Mouse (Mus musculus): ENCODE measurements around the gene Arrdc1. TPM values are rescaled to one million over a fixed set of nuclear protein-coding genes. Genes with fewer than 3 reads are reported as not detected.

Gene Arrdc1
- total RNA-seq, 1 experiment from 2014 or later, result 101 TPM

- ATAC-seq (replicated peaks; ENCODE audit: insufficient number of reproducible peaks, low FRiP score, low TSS enrichment, poor library complexity, severe bottlenecking), result no peak
These were observed 44.3 kb downstream of the Arrdc1 start for GRCm38 (mm10) chr2:24890541-24891447.

- no peak for ATAC-seq (replicated peaks; ENCODE audit: insufficient number of reproducible peaks, low FRiP score, low TSS enrichment, poor library complexity, severe bottlenecking)
These were observed 46.2 kb downstream of the Arrdc1 start for GRCm38 (mm10) chr2:24888895-24889294.

GRCm38 (mm10) chr2:24880686-24881085, 54.4 kb downstream of the Arrdc1 start:
- no peak for ATAC-seq (replicated peaks; ENCODE audit: insufficient number of reproducible peaks, low FRiP score, low TSS enrichment, poor library complexity, severe bottlenecking)

Other genes with a start within 250 kb of the Arrdc1 start
- gene Cacna1b, start 172.1 kb downstream of the Arrdc1 start, total RNA-seq (2017), result not detected in 3 replicates
- 41.3 to 96.6 TPM (median 44.9 TPM) in 3 replicates for gene Ehmt1, start 15.6 kb downstream of the Arrdc1 start, total RNA-seq (2017)
- gene Zmynd19, start 14.5 kb upstream of the Arrdc1 start, total RNA-seq (2017), result 3.3 to 10.5 TPM (median 7.3 TPM) in 3 replicates
- gene Dph7, start 27.1 kb upstream of the Arrdc1 start, total RNA-seq (2017), result 8.6 to 12.9 TPM (median 12.2 TPM) in 3 replicates
- 22.5 to 54.3 TPM (median 43.5 TPM) in 3 replicates for gene Mrpl41, start 39.8 kb upstream of the Arrdc1 start, total RNA-seq (2017)
- 52.7 to 87.6 TPM (median 69.0 TPM) in 3 replicates for gene Pnpla7, start 40.8 kb upstream of the Arrdc1 start, total RNA-seq (2017)
- 7.6 to 28.3 TPM (median 20.0 TPM) in 3 replicates for gene Nsmf, start 119.1 kb upstream of the Arrdc1 start, total RNA-seq (2017)
- not detected in 3 replicates for gene Entpd8, start 145.1 kb upstream of the Arrdc1 start, total RNA-seq (2017)
- gene Noxa1, start 159.9 kb upstream of the Arrdc1 start, total RNA-seq (2017), result 0.78 TPM in 1 of 3 replicates, not detected in the others
- 22.3 to 51.8 TPM (median 24.4 TPM) in 3 replicates for gene Nrarp, start 245.5 kb upstream of the Arrdc1 start, total RNA-seq (2017)

All from monocyte, adult 5-6 weeks (primary cell).